Mouse (Mus musculus): ENCODE data around the gene Thrsp. TPM values are rescaled to one million over a fixed set of nuclear protein-coding genes. Genes with fewer than 3 reads are reported as not detected.
A peak's percentile ranks its signal among the peaks of the same experiment; 100 is the strongest.

Thrsp gene
- polyA plus RNA-seq, 1 experiment, result not detected

DNA sequence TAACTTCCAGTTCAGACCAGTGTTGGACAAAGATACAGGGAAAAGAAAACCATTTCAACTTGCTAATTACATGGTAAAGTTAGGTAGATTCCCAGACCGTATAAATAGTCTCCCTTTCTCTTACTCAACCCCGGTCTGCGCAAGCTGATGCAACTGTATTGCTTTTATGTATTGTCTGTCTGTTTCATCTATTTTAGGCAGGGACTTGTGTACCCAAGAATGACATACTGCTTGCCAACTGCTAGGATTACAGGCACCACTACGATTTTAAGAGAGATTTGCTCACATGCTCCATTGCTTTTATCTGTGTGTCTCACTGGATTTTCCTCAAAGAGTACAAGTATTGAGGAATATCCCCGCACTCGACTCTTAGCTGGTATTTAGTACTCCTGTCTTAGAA, 18.6 kb downstream of the Thrsp start:
- Histone ChIP-seq H3K4me3 (replicated peaks) (no peak overlapping the region), H3K4me1 (peaks cover 25% of the 10 kb centered on the region), H3K36me3 (replicated peaks; ENCODE audit: low read length) (peaks cover 19% of the 10 kb centered on the region), H3K27me3 (replicated peaks) (peaks cover 18% of the 10 kb centered on the region), H3K9me3 (no peaks in the 10 kb centered on the region)
- TF ChIP-seq GATA1 (IDR thresholded peaks at IDR 0.05; ENCODE audit: borderline replicate concordance, low read length) (no peak), FLI1 (IDR thresholded peaks at IDR 0.05; ENCODE audit: low read length) (no peak)

DNA sequence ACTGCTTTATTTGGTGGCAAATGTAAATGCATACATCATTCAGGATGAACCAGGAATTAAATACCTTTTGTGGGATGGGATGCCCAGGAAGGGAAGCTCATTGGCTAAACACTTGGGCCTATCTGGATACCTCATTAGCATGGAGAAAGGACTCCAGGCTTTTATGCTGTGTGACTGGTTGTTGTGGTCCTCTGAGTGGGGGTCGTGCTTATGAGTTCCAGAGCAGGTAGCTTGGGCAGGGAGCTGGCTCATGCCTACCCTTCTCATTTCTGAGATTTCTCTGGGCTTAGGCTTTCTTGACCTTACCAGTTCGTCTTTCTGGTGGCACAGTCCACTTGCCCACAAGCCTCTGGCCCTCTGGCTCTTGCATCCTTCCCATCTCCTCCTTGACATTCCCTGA, 23.2 kb downstream of the Thrsp start:
- Histone ChIP-seq H3K36me3 (replicated peaks; ENCODE audit: low read length) (peaks cover 28% of the 10 kb centered on the region), H3K9me3 (no peaks in the 10 kb centered on the region), H3K4me1 (peaks cover 20% of the 10 kb centered on the region), H3K27me3 (replicated peaks) (peaks cover 24% of the 10 kb centered on the region), H3K4me3 (replicated peaks) (no peak overlapping the region)
- no peak for TF ChIP-seq GATA1 (IDR thresholded peaks at IDR 0.05; ENCODE audit: borderline replicate concordance, low read length)
- TF ChIP-seq FLI1 (IDR thresholded peaks at IDR 0.05; ENCODE audit: low read length), result no peak

DNA sequence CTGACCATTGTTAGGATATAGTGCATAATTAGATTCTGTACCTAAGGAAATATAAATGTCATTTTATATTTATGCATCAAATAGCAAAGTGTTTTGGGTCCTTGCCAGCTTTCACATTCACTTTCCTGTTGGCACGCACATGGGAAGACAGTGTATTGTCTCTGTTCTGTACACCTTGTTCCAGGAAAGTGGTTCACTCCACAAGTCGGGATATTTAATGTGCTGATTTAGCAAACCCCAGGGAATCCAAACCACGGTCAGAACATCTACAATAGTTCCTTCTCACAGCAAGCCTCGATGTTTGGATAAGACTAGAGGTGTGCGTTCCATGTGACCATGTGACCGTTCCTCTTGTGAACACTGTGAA, 25.5 kb downstream of the Thrsp start:
- Histone ChIP-seq H3K27me3 (replicated peaks) (peaks cover 26% of the 10 kb centered on the region), H3K4me3 (replicated peaks) (no peak overlapping the region), H3K36me3 (replicated peaks; ENCODE audit: low read length) (peaks cover 50% of the 10 kb centered on the region), H3K4me1 (peaks cover 26% of the 10 kb centered on the region), H3K9me3 (no peaks in the 10 kb centered on the region)
- no peak for TF ChIP-seq GATA1 (IDR thresholded peaks at IDR 0.05; ENCODE audit: borderline replicate concordance, low read length)
- TF ChIP-seq FLI1 (IDR thresholded peaks at IDR 0.05; ENCODE audit: low read length), result no peak

DNA sequence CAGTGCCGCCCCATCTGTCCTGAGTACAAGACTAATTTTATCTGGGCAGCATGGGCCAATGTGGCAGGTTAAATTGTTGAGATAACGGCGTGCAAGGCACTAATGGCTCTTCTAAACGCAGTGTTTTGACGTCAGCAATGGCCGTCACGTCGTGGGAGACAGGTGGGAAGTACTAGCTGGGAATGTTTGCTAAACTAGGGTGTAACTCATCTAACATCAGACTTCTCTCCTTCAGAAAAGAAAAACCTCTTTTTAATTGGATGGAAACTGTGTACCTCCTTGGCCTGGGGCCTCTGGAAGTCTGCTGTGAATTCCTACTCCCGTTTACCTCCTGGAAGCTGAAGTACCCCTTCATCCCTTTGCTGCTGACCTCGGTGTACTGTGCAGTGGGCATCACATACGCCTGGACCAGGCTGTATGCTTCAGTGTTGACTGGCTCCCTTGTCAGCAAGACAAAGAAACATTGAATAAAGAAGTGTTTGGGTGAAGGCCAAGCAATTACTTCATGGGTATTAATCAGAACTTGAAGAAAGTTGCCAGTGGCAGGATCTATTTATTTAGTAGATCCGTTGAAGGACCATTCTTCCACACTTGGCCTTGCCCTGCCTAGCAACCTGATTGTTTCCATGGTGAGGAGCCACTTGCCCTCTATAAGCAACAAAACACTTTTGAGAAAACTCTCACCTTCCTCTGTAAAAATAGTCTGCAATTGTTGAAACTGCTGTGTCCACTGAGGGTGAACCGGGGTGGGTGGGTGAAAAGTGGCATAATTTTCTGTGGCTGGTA, 26.0 kb downstream of the Thrsp start:
- Histone ChIP-seq H3K9me3 (no peaks in the 10 kb centered on the region), H3K4me1 (peaks cover 32% of the 10 kb centered on the region), H3K4me3 (replicated peaks) (no peak overlapping the region), H3K36me3 (replicated peaks; ENCODE audit: low read length) (peaks cover 56% of the 10 kb centered on the region), H3K27me3 (replicated peaks) (peaks cover 26% of the 10 kb centered on the region)
- TF ChIP-seq FLI1 (IDR thresholded peaks at IDR 0.05; ENCODE audit: low read length), result no peak
- TF ChIP-seq GATA1 (IDR thresholded peaks at IDR 0.05; ENCODE audit: borderline replicate concordance, low read length), result no peak

DNA sequence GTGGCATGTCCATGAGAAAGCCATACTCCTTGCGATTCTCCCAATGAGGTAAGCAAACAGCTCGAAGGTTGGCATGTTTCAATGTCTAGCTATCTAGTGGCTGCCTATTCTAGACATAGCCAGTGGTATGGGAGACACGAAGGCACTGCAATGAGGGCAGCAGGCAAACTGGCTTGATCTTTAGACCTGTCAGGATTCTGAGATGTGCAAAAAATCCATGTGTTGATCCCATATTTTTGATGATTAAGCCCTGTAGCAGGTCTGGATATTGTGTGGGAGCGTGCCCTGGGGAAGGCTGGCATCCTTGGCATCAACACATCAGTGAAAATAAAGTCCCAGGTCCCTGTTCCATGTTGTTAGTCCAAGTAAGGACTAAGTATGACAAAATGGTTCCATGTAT, 29.0 kb downstream of the Thrsp start:
- peaks cover 42% of the 10 kb centered on the region for H3K4me1 ChIP-seq
- no peak overlapping the region for H3K4me3 ChIP-seq (replicated peaks)
- TF ChIP-seq FLI1 (IDR thresholded peaks at IDR 0.05; ENCODE audit: low read length) (no peak), GATA1 (IDR thresholded peaks at IDR 0.05; ENCODE audit: borderline replicate concordance, low read length) (no peak)
- peaks cover 7% of the 10 kb centered on the region for H3K27me3 ChIP-seq (replicated peaks)
- H3K36me3 ChIP-seq (replicated peaks; ENCODE audit: low read length), result peaks cover 85% of the 10 kb centered on the region
- H3K9me3 ChIP-seq, result no peaks in the 10 kb centered on the region

DNA sequence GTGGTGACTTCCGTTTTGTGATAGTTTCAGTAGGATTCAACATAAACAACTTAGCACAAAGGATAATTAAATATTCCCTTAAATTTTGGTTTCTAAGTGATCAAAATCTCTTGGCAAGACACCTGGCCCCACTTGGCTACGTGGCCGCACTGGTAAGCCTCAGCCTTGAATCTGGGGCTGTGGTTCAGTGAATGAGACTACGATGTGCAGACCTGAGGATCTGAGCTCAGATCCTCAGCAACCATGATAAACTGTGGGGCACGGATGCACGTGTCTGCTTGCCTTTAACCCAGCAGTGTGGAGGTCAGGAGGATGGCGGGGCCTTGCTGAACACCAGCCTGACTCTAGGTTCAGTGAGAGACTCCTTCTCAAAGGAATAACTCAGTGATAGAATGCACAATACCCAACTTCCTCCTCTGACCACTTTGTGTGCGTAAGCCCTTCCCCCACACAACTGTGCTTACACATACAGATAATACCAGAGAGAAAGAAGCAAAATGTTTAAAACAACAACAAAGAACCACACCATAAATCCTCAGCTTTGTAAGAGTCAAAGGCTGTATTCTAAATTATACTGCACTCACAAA, 29.9 kb downstream of the Thrsp start:
- Histone ChIP-seq H3K9me3 (no peaks in the 10 kb centered on the region), H3K27me3 (replicated peaks) (peaks cover 7% of the 10 kb centered on the region), H3K4me3 (replicated peaks) (peak overlapping the region; percentile 50), H3K36me3 (replicated peaks; ENCODE audit: low read length) (peaks cover 94% of the 10 kb centered on the region), H3K4me1 (peaks cover 33% of the 10 kb centered on the region)
- TF ChIP-seq GATA1 (IDR thresholded peaks at IDR 0.05; ENCODE audit: borderline replicate concordance, low read length), result no peak
- no peak for TF ChIP-seq FLI1 (IDR thresholded peaks at IDR 0.05; ENCODE audit: low read length)

DNA sequence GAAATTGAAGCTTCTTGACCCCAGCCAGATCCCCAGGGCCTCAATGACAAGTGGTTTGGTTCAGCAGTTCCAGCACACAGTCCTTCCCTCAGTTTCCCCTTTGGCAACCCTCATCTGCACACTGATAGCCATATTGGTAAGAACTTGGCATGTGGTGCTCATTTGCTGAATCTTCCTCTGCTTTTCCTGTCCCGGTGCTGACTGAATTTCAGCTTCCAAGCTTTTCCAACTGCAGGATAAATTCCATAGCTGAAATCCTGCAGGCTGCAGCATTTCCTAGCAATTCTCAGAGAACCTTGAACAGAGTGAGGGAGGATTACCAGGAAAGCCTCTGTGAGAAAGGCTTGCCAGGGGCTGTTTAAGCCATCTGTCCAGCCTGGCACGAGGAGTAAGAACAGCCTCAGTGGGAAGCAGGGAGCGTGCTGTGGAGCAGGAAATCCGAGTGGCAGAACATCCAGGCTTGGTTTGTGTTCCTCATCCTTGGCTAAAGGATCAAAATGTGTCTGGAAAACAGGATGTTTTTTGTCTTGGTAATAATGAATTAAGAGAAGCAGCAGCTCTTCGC, 30.6 kb downstream of the Thrsp start:
- H3K36me3 ChIP-seq (replicated peaks; ENCODE audit: low read length), result peaks cover 95% of the 10 kb centered on the region

DNA sequence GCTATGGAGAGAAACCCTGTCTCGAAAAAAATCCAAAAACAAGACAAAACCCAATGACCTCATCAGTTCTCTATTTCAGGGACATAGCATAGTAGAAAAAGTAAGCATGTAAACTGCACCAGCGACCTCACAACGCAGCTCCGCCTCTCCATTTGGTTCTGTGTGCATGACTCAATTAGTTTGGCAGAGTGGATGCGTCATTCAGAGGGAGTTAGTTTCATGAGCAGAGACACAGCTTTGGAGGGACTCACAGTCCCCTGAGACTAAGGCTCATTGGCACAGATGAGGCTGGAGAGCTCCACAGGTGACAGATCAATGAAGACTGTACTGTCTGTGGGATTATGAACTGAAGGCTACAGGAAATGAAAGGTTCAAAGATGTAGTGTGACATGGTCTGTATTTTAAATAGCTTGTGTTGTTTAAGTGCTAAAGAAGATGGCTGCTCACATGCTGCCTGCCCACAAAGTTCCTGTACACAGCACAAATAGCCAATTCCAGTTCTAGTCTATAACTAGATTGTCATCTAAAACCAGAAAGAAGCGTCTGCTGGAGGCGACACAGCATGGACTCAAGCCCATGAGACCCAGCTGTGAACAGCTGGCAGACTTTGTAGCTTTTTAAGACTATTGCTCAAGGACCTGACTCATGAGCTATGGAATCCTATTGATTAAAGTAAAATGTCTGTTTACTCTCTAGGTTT, 31.3 kb downstream of the Thrsp start:
- Histone ChIP-seq H3K27me3 (replicated peaks) (peaks cover 4% of the 10 kb centered on the region), H3K4me1 (peaks cover 27% of the 10 kb centered on the region), H3K4me3 (replicated peaks) (no peak overlapping the region), H3K9me3 (no peaks in the 10 kb centered on the region), H3K36me3 (replicated peaks; ENCODE audit: low read length) (peaks cover 95% of the 10 kb centered on the region)
- no peak for TF ChIP-seq FLI1 (IDR thresholded peaks at IDR 0.05; ENCODE audit: low read length)
- no peak for TF ChIP-seq GATA1 (IDR thresholded peaks at IDR 0.05; ENCODE audit: borderline replicate concordance, low read length)

More for the DNA sequence above, 30.6 kb downstream of the Thrsp start:
- Histone ChIP-seq H3K27me3 (replicated peaks) (peaks cover 7% of the 10 kb centered on the region), H3K4me1 (peaks cover 27% of the 10 kb centered on the region), H3K4me3 (replicated peaks) (no peak overlapping the region), H3K9me3 (no peaks in the 10 kb centered on the region)
- TF ChIP-seq FLI1 (IDR thresholded peaks at IDR 0.05; ENCODE audit: low read length) (no peak), GATA1 (IDR thresholded peaks at IDR 0.05; ENCODE audit: borderline replicate concordance, low read length) (no peak)

DNA sequence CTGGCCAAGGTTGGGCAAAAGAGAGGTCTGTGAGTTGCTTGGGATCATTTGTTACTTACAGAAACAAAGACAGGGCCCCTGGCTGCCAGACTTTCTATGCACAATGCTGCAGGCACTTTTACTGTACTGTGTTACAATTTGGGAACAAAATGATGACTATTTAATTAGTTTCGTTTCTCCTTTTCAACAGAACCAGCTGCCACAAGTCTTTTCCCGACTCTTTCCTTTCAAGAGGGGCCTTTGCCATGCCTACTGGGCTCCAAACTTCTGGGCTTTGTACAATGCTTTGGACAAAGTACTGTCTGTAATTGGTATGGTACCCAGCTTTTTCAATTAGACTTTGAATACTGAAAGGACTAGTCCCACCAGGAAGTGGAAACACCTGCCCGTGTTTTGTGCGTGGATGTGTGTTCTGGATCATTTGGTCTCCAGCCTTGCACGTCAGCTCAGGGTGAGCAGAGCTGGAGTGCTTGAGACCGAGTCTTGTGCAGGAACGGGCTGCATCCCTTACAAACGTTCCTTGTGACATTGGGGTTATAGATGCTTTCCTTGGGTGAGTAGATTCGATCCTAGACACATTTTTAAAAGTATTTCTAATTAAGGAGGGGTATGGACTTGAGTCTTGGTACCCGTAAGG, 33.9 kb downstream of the Thrsp start:
- H3K27me3 ChIP-seq (replicated peaks), result peaks cover 2% of the 10 kb centered on the region
- no peaks in the 10 kb centered on the region for H3K9me3 ChIP-seq
- H3K36me3 ChIP-seq (replicated peaks; ENCODE audit: low read length), result peaks cover 95% of the 10 kb centered on the region
- H3K4me1 ChIP-seq, result peaks cover 27% of the 10 kb centered on the region
- TF ChIP-seq FLI1 (IDR thresholded peaks at IDR 0.05; ENCODE audit: low read length), result no peak
- TF ChIP-seq GATA1 (IDR thresholded peaks at IDR 0.05; ENCODE audit: borderline replicate concordance, low read length), result no peak
- no peak overlapping the region for H3K4me3 ChIP-seq (replicated peaks)

All from megakaryocyte, embryonic 14.5 days (primary cell).